ENCODE assay signal across 21 mouse cellular contexts in genomic region chr9:121205046-121205445, GRCm38 (mm10).
DNase-seq lines count a peak whose midpoint lies in the region; ATAC-seq and TF ChIP-seq lines count a peak whose summit lies in the region.
"Had no signal": no experiment of that assay in that cellular context is flagged by ENCODE, and none has a peak within 500 bp of the region (broad histone marks: within the 10 kb centered on the region; RNA-seq: fewer than 3 reads in every experiment).

No protein-coding gene starts in this region.

- H3K4me3 ChIP-seq in midbrain, embryonic 13.5 days (replicated peaks) = no peak overlapping the region
- no peak overlapping the region for H3K4me3 ChIP-seq in midbrain, embryonic 15.5 days
- no peak overlapping the region for H3K4me3 ChIP-seq in stomach, postnatal 0 days (ENCODE audit: low read depth, low read length)
- H3K4me3 ChIP-seq: embryonic facial prominence, embryonic 12.5 days; hindbrain, embryonic 10.5 days; kidney, embryonic 15.5 days; lung, embryonic 15.5 days had no signal

- peaks cover 6% of the 10 kb centered on the region; the same call in 1 of the 2 replicates for H3K4me1 ChIP-seq in midbrain, embryonic 13.5 days (replicated peaks)
- peaks cover 4% of the 10 kb centered on the region; the same call in 1 of the 2 replicates for H3K4me1 ChIP-seq in midbrain, embryonic 15.5 days
- no peaks in the 10 kb centered on the region for H3K4me1 ChIP-seq in stomach, postnatal 0 days (replicated peaks; ENCODE audit: control insufficient read depth, insufficient read depth)
- H3K4me1 ChIP-seq: embryonic facial prominence, embryonic 12.5 days; kidney, embryonic 15.5 days; lung, embryonic 15.5 days; megakaryocyte, embryonic 14.5 days had no signal

- no peaks in the 10 kb centered on the region for H3K27me3 ChIP-seq in midbrain, embryonic 13.5 days
- no peaks in the 10 kb centered on the region for H3K27me3 ChIP-seq in midbrain, embryonic 15.5 days (replicated peaks)
- H3K27me3 ChIP-seq in stomach, postnatal 0 days (ENCODE audit: control insufficient read depth, insufficient read depth, low read length) = no peaks in the 10 kb centered on the region
- H3K27me3 ChIP-seq: embryonic facial prominence, embryonic 12.5 days; kidney, embryonic 15.5 days; lung, embryonic 15.5 days; megakaryocyte, embryonic 14.5 days had no signal

- no peak overlapping the region for H3K9ac ChIP-seq in midbrain, embryonic 13.5 days (replicated peaks)
- H3K9ac ChIP-seq in midbrain, embryonic 15.5 days = no peak overlapping the region
- H3K9ac ChIP-seq in stomach, postnatal 0 days (ENCODE audit: low read length) = no peak overlapping the region
- H3K9ac ChIP-seq: embryonic facial prominence, embryonic 12.5 days; kidney, embryonic 15.5 days; liver, embryonic 14.5 days; lung, embryonic 15.5 days had no signal

- H3K4me2 ChIP-seq in midbrain, embryonic 13.5 days (replicated peaks) = no peak overlapping the region
- no peak overlapping the region for H3K4me2 ChIP-seq in midbrain, embryonic 15.5 days
- H3K4me2 ChIP-seq in stomach, postnatal 0 days (replicated peaks; ENCODE audit: low read depth) = no peak overlapping the region
- H3K4me2 ChIP-seq: embryonic facial prominence, embryonic 12.5 days; heart, embryonic 11.5 days; kidney, embryonic 15.5 days; lung, embryonic 15.5 days had no signal

- H3K36me3 ChIP-seq in midbrain, embryonic 13.5 days = peaks cover 20% of the 10 kb centered on the region
- H3K36me3 ChIP-seq in midbrain, embryonic 15.5 days (replicated peaks) = no peaks in the 10 kb centered on the region
- no peaks in the 10 kb centered on the region for H3K36me3 ChIP-seq in stomach, postnatal 0 days (ENCODE audit: control insufficient read depth, insufficient read depth, low read length)
- H3K36me3 ChIP-seq: lung, embryonic 15.5 days had no signal

- peak; percentile 6 to 12 for DNase-seq in gastrocnemius, postnatal 4 days (ENCODE audit: low spot score in 2 of 2)
- no peak for DNase-seq in gastrocnemius, adult 18-20 months (ENCODE audit: low spot score)
- DNase-seq in fibroblast of lung, adult 2 months (ENCODE audit: low read depth) = peak; percentile 12
- peak; percentile 8 for DNase-seq in stomach, postnatal 0 days (ENCODE audit: low spot score)
- DNase-seq in kidney, adult 8-10 months = no peak
- DNase-seq: adrenal gland, adult 8-10 months; cerebellum, adult 9-11 months; gastrocnemius, postnatal 36 days; layer of hippocampus, postnatal 36 days; lung, postnatal 36 days had no signal

- WGBS in midbrain, embryonic 13.5 days = 89% methylated on average over 7 of the region's 7 CpGs
- WGBS in midbrain, embryonic 15.5 days = 81% methylated on average over 7 of the region's 7 CpGs
- WGBS in stomach, postnatal 0 days = 70% methylated on average over 7 of the region's 7 CpGs

- no peak for TF ChIP-seq EP300 in stomach, postnatal 0 days (optimal IDR thresholded peaks at IDR 0.05)

- H3K27ac ChIP-seq in midbrain, embryonic 13.5 days = 0 out of 2 replicates have a peak overlapping the region, but pooled peaks have one; percentile 41
- no peak overlapping the region for H3K27ac ChIP-seq in midbrain, embryonic 15.5 days
- H3K27ac ChIP-seq in stomach, postnatal 0 days (replicated peaks) = no peak overlapping the region
- H3K27ac ChIP-seq: embryonic facial prominence, embryonic 12.5 days; kidney, embryonic 15.5 days; liver, embryonic 14.5 days; lung, embryonic 15.5 days had no signal

- 0 out of 2 replicates have a peak, but pooled peaks cover 9% of the 10 kb centered on the region for H3K9me3 ChIP-seq in midbrain, embryonic 13.5 days
- no peaks in the 10 kb centered on the region for H3K9me3 ChIP-seq in midbrain, embryonic 15.5 days
- H3K9me3 ChIP-seq in stomach, postnatal 0 days (ENCODE audit: control insufficient read depth, low read length) = no peaks in the 10 kb centered on the region
- H3K9me3 ChIP-seq: embryonic facial prominence, embryonic 12.5 days; lung, embryonic 15.5 days had no signal

- TF ChIP-seq CTCF in stomach, postnatal 0 days (IDR thresholded peaks at IDR 0.05; ENCODE audit: low read depth) = no peak

- ATAC-seq in midbrain, embryonic 13.5 days = no peak
- ATAC-seq in midbrain, embryonic 15.5 days (replicated peaks) = no peak
- no peak for ATAC-seq in stomach, postnatal 0 days (ENCODE audit: low FRiP score, low TSS enrichment)
- ATAC-seq: activated CD4-positive, CD25-positive, alpha-beta regulatory T cell, adult 4 months; intestine, postnatal 0 days had no signal

Comparison
In these comparisons a context has a peak if more than half of its experiments do, and no peak if none do; other contexts are left out.
1. DNase-seq: peak in gastrocnemius, postnatal 4 days (2 of 2), fibroblast of lung, adult 2 months (single experiment) and stomach, postnatal 0 days (single experiment); none in gastrocnemius, adult 18-20 months (single experiment) and kidney, adult 8-10 months (0 of 2).